Mouse (Mus musculus) liver, embryonic 14.5 days (tissue): ENCODE data around the gene Acsm2. TPM values are rescaled to one million over a fixed set of nuclear protein-coding genes. Genes with fewer than 3 reads are reported as not detected.

Experiments
- ATAC-seq: fragments of 200-750 bp; cut with Nextera tagmentation; 2 replicates; pipeline ENCODE4 v1.8.0; 2017; ENCODE audit warnings: moderate number of reproducible peaks, mild to moderate bottlenecking, moderate library complexity; ENCODE audit not compliant: insufficient read depth
- DNase-seq, 3 experiments: peaks; one replicate each; pipeline ENCODE4 v3.0.0-alpha.2; 2012 to 2013; ENCODE audit warnings: low read depth in 3 of 3, low spot score in 3 of 3
- H3K27ac ChIP-seq: fragments of 300-500 bp; sonication (generic); 2 replicates; pipeline ENCODE4 v1.5.1; 2014; ENCODE audit warnings: moderate library complexity, mild to moderate bottlenecking, control low read depth, inconsistent platforms
- H3K27me3 ChIP-seq: fragments of 300-500 bp; sonication (generic); 2 replicates; pipeline ENCODE4 v1.6.1; 2014; ENCODE audit warnings: mild to moderate bottlenecking, low read length, moderate library complexity; ENCODE audit not compliant: control insufficient read depth, insufficient read depth
- H3K36me3 ChIP-seq: fragments of 300-500 bp; sonication (generic); replicated peaks from 2 replicates; pipeline ENCODE4 v1.6.1; 2014; ENCODE audit warnings: low read depth; ENCODE audit not compliant: control insufficient read depth, insufficient read depth
- H3K4me1 ChIP-seq, 2 experiments: fragments of 200-500 bp in 1 of 2; fragments of 300-500 bp in 1 of 2; sonication (generic) in 1 of 2; replicated peaks; 2 replicates each; pipeline ENCODE4 v1.6.1; 2012 to 2014; ENCODE audit warnings: antibody characterized with exemption in 1 of 2, inconsistent platforms in 1 of 2, low read length in 1 of 2; ENCODE audit not compliant: control insufficient read depth in 2 of 2, insufficient read depth in 2 of 2
- H3K4me2 ChIP-seq: fragments of 300-500 bp; sonication (generic); 2 replicates; pipeline ENCODE4 v1.6.1; 2014; ENCODE audit warnings: low read depth, mild to moderate bottlenecking, control low read depth, moderate library complexity
- H3K4me3 ChIP-seq, 2 experiments: fragments of 200-500 bp in 1 of 2; fragments of 300-500 bp in 1 of 2; sonication (generic) in 1 of 2; 2 replicates each; pipeline ENCODE4 v1.5.1; 2012 to 2014; ENCODE audit warnings: low read depth in 2 of 2, low read length in 2 of 2, mild to moderate bottlenecking in 2 of 2, control low read depth in 1 of 2, inconsistent platforms in 1 of 2, moderate library complexity in 1 of 2; ENCODE audit not compliant: insufficient read depth in 1 of 2
- H3K9ac ChIP-seq: fragments of 300-500 bp; sonication (generic); replicated peaks from 2 replicates; pipeline ENCODE4 v1.6.1; 2014; ENCODE audit warnings: mild to moderate bottlenecking, control low read depth, moderate library complexity
- H3K9me3 ChIP-seq: fragments of 300-500 bp; sonication (generic); 2 replicates; pipeline ENCODE4 v1.6.1; 2016; ENCODE audit warnings: low read length, mixed read lengths; ENCODE audit not compliant: control insufficient read depth
- CTCF ChIP-seq: IDR thresholded peaks from 2 replicates; pipeline ENCODE4 v1.5.1; 2016; ENCODE audit warnings: antibody characterized with exemption, low read depth, control low read depth
- EP300 ChIP-seq: IDR thresholded peaks from 2 replicates; pipeline ENCODE4 v1.6.1; 2016; ENCODE audit warnings: antibody characterized with exemption, low read depth
- WGBS: fragments of 180-500 bp; shearing (Covaris S2); extraction: QIAGEN DNeasy Blood & Tissue Kit; methylation state at CpG from one replicate; pipeline ENCODE4 v1.1.7; 2014; ENCODE audit not compliant: insufficient replicate concordance; 5-methylcytosine and 5-hydroxymethylcytosine counted together
- polyA plus RNA-seq, 2 experiments: library from polyadenylated mRNA; depleted of rRNA in 1 of 2; stranded (reverse) in 1 of 2; unstranded in 1 of 2; fragments of >200 nt; fragmentation: Nextera tagmentation in 1 of 2; extraction: Ambion mirVana in 1 of 2; gene quantifications; 2 replicates each; pipeline versions ENCODE4 v1.2.1 to v1.2.3; 2012 to 2014

Gene Acsm2
- polyA plus RNA-seq, 2 experiments = not detected

- no peak within 1 kb of the TSS for H3K27ac ChIP-seq
- no peaks in the 10 kb centered on the region for H3K27me3 ChIP-seq
- WGBS = 48% methylated on average over 5 of the region's 5 CpGs
- H3K9me3 ChIP-seq = no peaks in the 10 kb centered on the region
- no peak within 1 kb of the TSS for H3K4me2 ChIP-seq
- no peak within 1 kb of the TSS for H3K9ac ChIP-seq
- no peaks in the 10 kb centered on the region for H3K36me3 ChIP-seq
- H3K4me1 ChIP-seq = peaks cover 0 to 3% of the 10 kb centered on the region in 2 experiments; a peak in 1 of 4 replicates
- TF ChIP-seq EP300 (no peak), CTCF (no peak)
- DNase-seq (no peak), ATAC-seq (no peak)
- H3K4me3 ChIP-seq = no peak within 1 kb of the TSS
Measured at GRCm38 (mm10) chr7:119519163-119519562, 35.0 kb upstream of the Acsm2 start, which contains the start of gene Acsm5. Gene Acsm5, plus strand, starts transcription at chr7:119519463.

GRCm38 (mm10) chr7:119519654-119520053 lies 34.5 kb upstream of the Acsm2 start:
- Histone ChIP-seq H3K36me3 (no peaks in the 10 kb centered on the region), H3K27me3 (no peaks in the 10 kb centered on the region), H3K4me1 (peaks cover 0 to 3% of the 10 kb centered on the region in 2 experiments; a peak in 1 of 4 replicates), H3K27ac (no peak overlapping the region), H3K4me2 (no peak overlapping the region), H3K9me3 (no peaks in the 10 kb centered on the region), H3K4me3 (no peak overlapping the region), H3K9ac (no peak overlapping the region)
- TF ChIP-seq EP300 (no peak), CTCF (peak; percentile 94)
- 43% methylated on average over 5 of the region's 5 CpGs for WGBS
- ATAC-seq (no peak), DNase-seq (peak in 1 of 3 experiments; percentile 2)

DNA sequence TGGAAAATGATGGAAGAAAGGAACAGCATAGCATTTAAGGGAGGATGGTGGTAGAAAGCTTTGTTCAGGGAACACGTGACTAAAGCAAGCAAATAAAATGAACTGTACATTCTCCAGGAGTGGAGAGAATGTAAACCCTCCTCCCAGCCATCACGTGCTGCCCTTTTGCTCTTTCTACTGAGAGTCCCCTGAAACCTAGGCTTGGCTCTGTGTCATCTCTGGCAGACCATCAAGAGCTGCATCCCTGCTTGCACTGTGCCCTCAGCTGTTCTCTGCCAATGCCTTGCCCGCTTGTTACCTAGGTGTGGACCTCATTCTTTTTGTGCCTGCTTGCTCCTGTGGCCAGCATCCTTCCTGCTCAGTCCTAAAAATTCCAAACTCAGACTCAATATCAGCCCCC lies 32.3 kb upstream of the Acsm2 start:
- no peak for ATAC-seq
- 42% methylated on average over 3 of the region's 3 CpGs for WGBS
- TF ChIP-seq EP300 (no peak), CTCF (no peak)
- Histone ChIP-seq H3K27ac (no peak overlapping the region), H3K4me2 (no peak overlapping the region), H3K27me3 (no peaks in the 10 kb centered on the region), H3K4me3 (no peak overlapping the region), H3K9ac (no peak overlapping the region), H3K4me1 (peaks cover 0 to 3% of the 10 kb centered on the region in 2 experiments; a peak in 1 of 4 replicates), H3K9me3 (no peaks in the 10 kb centered on the region), H3K36me3 (no peaks in the 10 kb centered on the region)
- no peak for DNase-seq

- H3K27ac ChIP-seq = no peak overlapping the region
- no peak for ATAC-seq
- 52% methylated on average over 1 of the region's 1 CpGs for WGBS
Measured at GRCm38 (mm10) chr7:119522385-119522784, 31.8 kb upstream of the Acsm2 start.

GRCm38 (mm10) chr7:119523389-119523788 lies 30.8 kb upstream of the Acsm2 start, which contains the start of gene Pdilt:
Gene Pdilt, minus strand, starts transcription at chr7:119523489.
- no peak for ATAC-seq
- H3K9me3 ChIP-seq = no peaks in the 10 kb centered on the region
- H3K4me2 ChIP-seq = no peak within 1 kb of the TSS
- no peak for TF ChIP-seq EP300
- no peak for TF ChIP-seq CTCF
- H3K27ac ChIP-seq = no peak within 1 kb of the TSS
- 40% methylated on average over 4 of the region's 4 CpGs for WGBS
- no peaks in the 10 kb centered on the region for H3K36me3 ChIP-seq
- H3K27me3 ChIP-seq = no peaks in the 10 kb centered on the region
- H3K9ac ChIP-seq = no peak within 1 kb of the TSS
- H3K4me3 ChIP-seq = no peak within 1 kb of the TSS
- peaks cover 0 to 3% of the 10 kb centered on the region in 2 experiments; a peak in 1 of 4 replicates for H3K4me1 ChIP-seq
- no peak for DNase-seq

More at GRCm38 (mm10) chr7:119522385-119522784, 31.8 kb upstream of the Acsm2 start:
- Histone ChIP-seq H3K9me3 (no peaks in the 10 kb centered on the region), H3K36me3 (no peaks in the 10 kb centered on the region), H3K4me3 (no peak overlapping the region), H3K9ac (no peak overlapping the region), H3K4me2 (no peak overlapping the region), H3K27me3 (no peaks in the 10 kb centered on the region), H3K4me1 (peaks cover 0 to 3% of the 10 kb centered on the region in 2 experiments; a peak in 1 of 4 replicates)
- TF ChIP-seq EP300 (no peak), CTCF (no peak)
- no peak for DNase-seq
